Mouse (Mus musculus): Measurements from ENCODE around the gene Cd82. TPM values are rescaled to one million over a fixed set of nuclear protein-coding genes. Genes with fewer than 3 reads are reported as not detected.

The Cd82 gene
- total RNA-seq, 2 experiments from 2014 or later, result 13.9 to 17.2 TPM

GRCm38 (mm10) chr2:93372097-93372571 lies 90.8 kb downstream of the Cd82 start:
- intact Hi-C loops (cut with DNase I), result no loop called here
- no peak for DNase-seq

Small RNAs within 50 kb of the gene (microRNA-seq; reads per million reads assigned to microRNA genes)
- 0 reads per million in 2 experiments for gene Mir7001

Other genes starting within 250 kb of the Cd82 start
- gene Tspan18, start 128.6 kb downstream of the Cd82 start, total RNA-seq (2021), result 10 to 100 TPM; 54.1 to 63.4 TPM
- gene Gm10803, start 97.4 kb upstream of the Cd82 start, total RNA-seq (2021), result not detected
- under 1 TPM; 0.10 to 0.12 TPM for gene Alx4, start 179.2 kb upstream of the Cd82 start, total RNA-seq (2021)

Data from heart, postnatal 10 days (tissue).